Mouse (Mus musculus) testis, adult 2 months (tissue): ENCODE results near the gene Cacfd1.
A peak's percentile ranks its signal among the peaks of the same experiment; 100 is the strongest.

ENCODE experiments used
- CTCF ChIP-seq: fragments of 200-500 bp; IDR thresholded peaks from 2 replicates; pipeline ENCODE4 v1.5.1; 2012; ENCODE audit warnings: low read depth, mild to moderate bottlenecking, inconsistent platforms, low read length, moderate library complexity; ENCODE audit not compliant: control insufficient read depth, insufficient read depth, insufficient replicate concordance
- POLR2A ChIP-seq: fragments of 200-500 bp; IDR thresholded peaks from 2 replicates; pipeline ENCODE4 v1.6.1; 2012; ENCODE audit warnings: low read depth, mild to moderate bottlenecking, inconsistent platforms, low read length, moderate library complexity; ENCODE audit not compliant: control insufficient read depth

DNA sequence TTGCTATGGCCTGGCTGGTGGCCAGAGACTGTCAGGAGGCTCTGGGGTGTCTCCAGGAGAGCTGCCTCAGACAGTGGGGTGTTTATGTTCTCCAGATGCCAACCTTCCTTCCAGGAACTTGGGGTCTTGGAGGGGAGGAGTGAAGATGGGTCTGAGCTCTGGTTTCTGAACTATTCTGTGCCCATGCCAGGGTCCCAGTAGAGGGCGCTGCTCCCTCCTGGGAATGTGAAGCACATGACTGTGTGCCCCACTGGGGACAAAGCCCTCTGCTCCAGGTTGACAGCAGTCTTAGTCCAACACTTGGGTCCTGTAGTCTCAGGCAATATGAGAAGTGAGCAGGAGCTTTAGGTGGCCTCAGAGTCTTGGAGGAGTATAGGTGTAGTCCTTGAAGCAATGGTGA, 29.6 kb downstream of the Cacfd1 start:
- TF ChIP-seq CTCF (peak; percentile 37; the same call in 1 of the 2 replicates), POLR2A (no peak)
